Mouse (Mus musculus) MEL (cell line): ENCODE data around the gene Tcirg1. TPM values are rescaled to one million over a fixed set of nuclear protein-coding genes. Genes with fewer than 3 reads are reported as not detected.

Source experiments
- DNase-seq: peaks from one replicate; pipeline ENCODE4 v3.0.0; 2011; ENCODE audit warnings: low read depth, low spot score
- H3K27ac ChIP-seq: 2 replicates; pipeline ENCODE4 v1.5.1; 2012; ENCODE audit warnings: low read depth, mild to moderate bottlenecking, control low read depth, low read length, moderate library complexity; ENCODE audit not compliant: control insufficient read depth
- H3K27me3 ChIP-seq, 2 experiments: fragments of 150-350 bp in 1 of 2; sonication (generic) in 1 of 2; 2 replicates each; pipeline ENCODE4 v1.6.1; 2012; ENCODE audit warnings: low read length in 2 of 2, mild to moderate bottlenecking in 2 of 2, improper control_type of control experiment in 1 of 2, moderate library complexity in 1 of 2; ENCODE audit not compliant: insufficient read depth in 2 of 2, control insufficient read depth in 1 of 2
- H3K36me3 ChIP-seq, 2 experiments: 2 replicates each; pipeline ENCODE4 v1.6.1; 2012 to 2014; ENCODE audit warnings: low read length in 2 of 2, improper control_type of control experiment in 1 of 2, inconsistent platforms in 1 of 2, mild to moderate bottlenecking in 1 of 2; ENCODE audit not compliant: insufficient read depth in 2 of 2, control insufficient read depth in 1 of 2
- H3K4me1 ChIP-seq, 2 experiments: fragments of 150-350 bp in 1 of 2; sonication (generic) in 1 of 2; 2 replicates each; pipeline ENCODE4 v1.6.1; 2012; ENCODE audit warnings: low read length in 2 of 2, improper control_type of control experiment in 1 of 2, mild to moderate bottlenecking in 1 of 2; ENCODE audit not compliant: insufficient read depth in 2 of 2, control insufficient read depth in 1 of 2
- H3K4me3 ChIP-seq, 2 experiments: fragments of 150-350 bp in 1 of 2; sonication (generic) in 1 of 2; 2 replicates each; pipeline ENCODE4 v1.5.1; 2012; ENCODE audit warnings: low read depth in 2 of 2, low read length in 2 of 2, mild to moderate bottlenecking in 2 of 2, moderate library complexity in 2 of 2, control low read depth in 1 of 2, improper control_type of control experiment in 1 of 2; ENCODE audit not compliant: control insufficient read depth in 1 of 2, insufficient read depth in 1 of 2
- H3K79me2 ChIP-seq: 2 replicates; pipeline ENCODE4 v1.6.1; 2012; ENCODE audit warnings: mild to moderate bottlenecking, low read length, moderate library complexity; ENCODE audit not compliant: control insufficient read depth, poor library complexity, insufficient read depth
- H3K9ac ChIP-seq: 2 replicates; pipeline ENCODE4 v1.6.1; 2012; ENCODE audit warnings: low read depth, mild to moderate bottlenecking, control low read depth, low read length, moderate library complexity; ENCODE audit not compliant: control insufficient read depth, poor library complexity, severe bottlenecking
- H3K9me3 ChIP-seq: fragments of 150-350 bp; sonication (generic); replicated peaks from 2 replicates; pipeline ENCODE4 v1.6.1; 2012; ENCODE audit warnings: mild to moderate bottlenecking, low read length, improper control_type of control experiment, moderate library complexity; ENCODE audit not compliant: insufficient read depth
- BHLHE40 ChIP-seq: IDR thresholded peaks from 2 replicates; pipeline ENCODE4 v1.6.1; 2012; ENCODE audit warnings: low read depth, mild to moderate bottlenecking, inconsistent platforms, low read length, improper control_type of control experiment, borderline replicate concordance
- CHD2 ChIP-seq: IDR thresholded peaks from 2 replicates; pipeline ENCODE4 v1.6.1; 2011; ENCODE audit warnings: low read length, improper control_type of control experiment
- E2F4 ChIP-seq: IDR thresholded peaks from 2 replicates; pipeline ENCODE4 v1.6.1; 2011; ENCODE audit warnings: low read depth, low read length, improper control_type of control experiment, borderline replicate concordance
- GABPA ChIP-seq: IDR thresholded peaks from 2 replicates; pipeline ENCODE4 v1.6.1; 2012; ENCODE audit warnings: low read depth, mild to moderate bottlenecking, inconsistent platforms, low read length, improper control_type of control experiment, moderate library complexity
- GATA1 ChIP-seq: IDR thresholded peaks from 2 replicates; pipeline ENCODE4 v1.6.1; 2011; ENCODE audit warnings: low read depth, low read length, improper control_type of control experiment
- JUND ChIP-seq: IDR thresholded peaks from 2 replicates; pipeline ENCODE4 v1.6.1; 2011; ENCODE audit warnings: low read depth, mild to moderate bottlenecking, improper control_type of control experiment, low read length
- MEF2A ChIP-seq: IDR thresholded peaks from 2 replicates; pipeline ENCODE4 v1.6.1; 2014; ENCODE audit warnings: low read depth, mild to moderate bottlenecking, inconsistent platforms, low read length, improper control_type of control experiment; ENCODE audit not compliant: poor library complexity, insufficient replicate concordance, severe bottlenecking; ENCODE audit errors: extremely low read depth
- MXI1 ChIP-seq: IDR thresholded peaks from 2 replicates; pipeline ENCODE4 v1.6.1; 2011; ENCODE audit warnings: mild to moderate bottlenecking, low read depth, low read length, improper control_type of control experiment
- MYB ChIP-seq: IDR thresholded peaks from 2 replicates; pipeline ENCODE4 v1.6.1; 2011; ENCODE audit warnings: mild to moderate bottlenecking, low read depth, low read length, improper control_type of control experiment
- NRF1 ChIP-seq: IDR thresholded peaks from 2 replicates; pipeline ENCODE4 v1.6.1; 2014; ENCODE audit warnings: low read depth, mild to moderate bottlenecking, inconsistent platforms, low read length, improper control_type of control experiment, moderate library complexity; ENCODE audit not compliant: poor library complexity, insufficient read depth, severe bottlenecking
- POLR2A ChIP-seq, 2 experiments: IDR thresholded peaks; 2 replicates each; pipeline ENCODE4 v1.6.1; 2011 to 2012; ENCODE audit warnings: low read length in 2 of 2, mild to moderate bottlenecking in 2 of 2, control low read depth in 1 of 2, improper control_type of control experiment in 1 of 2, low read depth in 1 of 2, moderate library complexity in 1 of 2; ENCODE audit not compliant: control insufficient read depth in 1 of 2, insufficient read depth in 1 of 2, poor library complexity in 1 of 2
- POLR2AphosphoS2 ChIP-seq: IDR thresholded peaks from 2 replicates; pipeline ENCODE4 v1.6.1; 2011; ENCODE audit warnings: low read length, improper control_type of control experiment
- RCOR1 ChIP-seq: IDR thresholded peaks from 2 replicates; pipeline ENCODE4 v1.6.1; 2012; ENCODE audit warnings: low read depth, mild to moderate bottlenecking, inconsistent platforms, low read length, improper control_type of control experiment
- SIN3A ChIP-seq: IDR thresholded peaks from 2 replicates; pipeline ENCODE4 v1.6.1; 2012; ENCODE audit warnings: low read length, improper control_type of control experiment, inconsistent platforms
- TBP ChIP-seq: IDR thresholded peaks from 2 replicates; pipeline ENCODE4 v1.8.0; 2011; ENCODE audit warnings: low read depth, low read length, improper control_type of control experiment
- UBTF ChIP-seq: IDR thresholded peaks from 2 replicates; pipeline ENCODE4 v1.6.1; 2012; ENCODE audit warnings: low read depth, mild to moderate bottlenecking, inconsistent platforms, low read length, improper control_type of control experiment, moderate library complexity, borderline replicate concordance; ENCODE audit not compliant: insufficient read depth
- USF1 ChIP-seq: IDR thresholded peaks from 2 replicates; pipeline ENCODE4 v1.6.1; 2014; ENCODE audit warnings: low read depth, mild to moderate bottlenecking, inconsistent platforms, low read length, improper control_type of control experiment, moderate library complexity
- ZC3H11A ChIP-seq: IDR thresholded peaks from 2 replicates; pipeline ENCODE4 v1.6.1; 2012; ENCODE audit warnings: low read depth, mild to moderate bottlenecking, inconsistent platforms, low read length, improper control_type of control experiment
- ZKSCAN1 ChIP-seq: IDR thresholded peaks from 2 replicates; pipeline ENCODE4 v1.6.1; 2012; ENCODE audit warnings: low read depth, mild to moderate bottlenecking, inconsistent platforms, low read length, improper control_type of control experiment, moderate library complexity
- ZNF384 ChIP-seq: IDR thresholded peaks from 2 replicates; pipeline ENCODE4 v1.6.1; 2012; ENCODE audit warnings: low read depth, mild to moderate bottlenecking, inconsistent platforms, low read length, improper control_type of control experiment
- polyA plus RNA-seq, 2 experiments: library from polyadenylated mRNA; stranded (reverse) in 1 of 2; unstranded in 1 of 2; fragments of >175 nt in 1 of 2; fragments of >200 nt in 1 of 2; gene quantifications; 2 replicates each; pipeline versions ENCODE4 v1.2.1 to v1.2.4; 2012; ENCODE audit warnings: low replicate concordance in 2 of 2, low read depth in 1 of 2; ENCODE audit not compliant: insufficient read length in 2 of 2, insufficient read depth in 1 of 2, missing spikeins in 1 of 2
- total RNA-seq: library from RNA; depleted of rRNA; stranded (reverse); fragments of 300-350 nt; gene quantifications from 2 replicates; pipeline ENCODE4 v1.2.3, GENCODE M21; 2012

Tcirg1 gene
- total and polyA plus RNA-seq, 3 experiments: 21.4 to 32.6 TPM; not detected in 1

- TF ChIP-seq ZC3H11A (no peak), BHLHE40 (no peak), UBTF (no peak), E2F4 (no peak), ZNF384 (no peak), SIN3A (no peak)
- Histone ChIP-seq H3K36me3 (peaks cover 0 to 5% of the 10 kb centered on the region in 2 experiments; a peak in 2 of 4 replicates), H3K27me3 (no peaks in the 10 kb centered on the region), H3K9me3 (no peaks in the 10 kb centered on the region), H3K27ac (no peak overlapping the region), H3K4me3 (no peak overlapping the region), H3K79me2 (peaks cover 10% of the 10 kb centered on the region), H3K9ac (no peak overlapping the region), H3K4me1 (peaks cover 0 to 4% of the 10 kb centered on the region in 2 experiments; a peak in 1 of 4 replicates)
- no peak for DNase-seq
These were observed 58.6 kb downstream of the Tcirg1 start for GRCm38 (mm10) chr19:3848207-3848808.

- no peaks in the 10 kb centered on the region for H3K4me1 ChIP-seq
- H3K79me2 ChIP-seq: peaks cover 6% of the 10 kb centered on the region; the same call in 1 of the 2 replicates
- H3K9ac ChIP-seq: no peak overlapping the region
- DNase-seq: no peak
- no peaks in the 10 kb centered on the region for H3K27me3 ChIP-seq
- H3K36me3 ChIP-seq: peaks cover 0 to 2% of the 10 kb centered on the region in 2 experiments; a peak in 1 of 4 replicates
- H3K9me3 ChIP-seq: no peaks in the 10 kb centered on the region
- TF ChIP-seq JUND (no peak), POLR2AphosphoS2 (no peak), USF1 (no peak), GATA1 (no peak), BHLHE40 (no peak), MEF2A (no peak), GABPA (no peak), POLR2A (IDR thresholded peaks at IDR 0.05; ENCODE audit: control insufficient read depth in 1 of 2, insufficient read depth in 1 of 2, low read depth in 1 of 2, low read length in 2 of 2, poor library complexity in 1 of 2) (no peak), ZNF384 (no peak), MYB (no peak), NRF1 (no peak), TBP (no peak), MXI1 (no peak), SIN3A (no peak), ZC3H11A (no peak), RCOR1 (no peak), UBTF (no peak), ZKSCAN1 (no peak), CHD2 (no peak)
- no peak overlapping the region for H3K4me3 ChIP-seq
- H3K27ac ChIP-seq: no peak overlapping the region
These were observed 59.2 kb downstream of the Tcirg1 start for GRCm38 (mm10) chr19:3847711-3848110.
